Mouse (Mus musculus) testis, postnatal 10 days (tissue): Measurements from ENCODE around the gene Pjvk.
A peak's percentile ranks its signal among the peaks of the same experiment; 100 is the strongest.
"Not testable (repeated sequence)": the region's sequence is repeated elsewhere in the genome, so short reads cannot be mapped to it uniquely, and the experiment has no call there.

Experiments
- DNase-seq: peaks from one replicate; pipeline ENCODE4 v3.0.0; 2021; ENCODE audit warnings: low spot score

Gene Pjvk

DNA sequence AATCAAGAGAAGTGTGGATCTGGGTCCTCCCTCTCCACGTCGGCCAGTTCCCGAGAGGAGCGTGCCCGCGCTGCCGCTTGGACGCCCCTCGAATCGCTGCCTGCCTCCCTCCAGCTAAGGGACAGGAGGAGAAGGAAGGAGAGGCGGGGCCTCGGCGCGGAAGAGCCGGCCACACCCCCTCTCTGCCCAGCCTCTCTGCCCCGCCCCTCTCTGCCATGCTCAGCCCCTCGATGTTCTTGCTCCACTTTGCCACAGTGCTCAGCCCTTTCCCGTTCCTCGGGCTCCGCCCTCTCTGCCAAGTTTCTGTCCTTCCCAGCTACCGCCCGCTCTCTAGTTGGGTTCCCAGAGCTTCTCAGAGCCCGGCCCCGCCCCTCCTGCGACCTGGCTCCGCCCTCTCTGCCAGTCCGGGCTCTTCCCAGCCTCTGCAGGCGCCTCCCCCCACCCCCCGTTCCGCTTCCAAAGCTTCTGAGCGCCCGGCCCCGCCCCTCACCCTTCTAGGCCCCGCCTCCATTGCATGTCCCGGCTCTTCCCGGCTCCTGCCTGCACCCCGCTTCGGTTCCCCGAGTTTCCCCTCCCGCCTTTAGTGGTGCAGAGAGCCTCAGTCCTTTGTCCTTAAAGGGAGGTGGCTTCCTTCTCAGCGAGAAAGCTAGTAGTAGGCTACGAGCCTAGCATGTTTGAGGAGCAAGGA, at the start of gene Pjvk, which contains the start of gene Prkra:
TSS of gene Pjvk (plus strand) at position 594 of the 688 bp plus-strand sequence.
TSS of gene Prkra (minus strand) at position 133 of the 688 bp plus-strand sequence.
- peak; percentile 100 for DNase-seq

DNA sequence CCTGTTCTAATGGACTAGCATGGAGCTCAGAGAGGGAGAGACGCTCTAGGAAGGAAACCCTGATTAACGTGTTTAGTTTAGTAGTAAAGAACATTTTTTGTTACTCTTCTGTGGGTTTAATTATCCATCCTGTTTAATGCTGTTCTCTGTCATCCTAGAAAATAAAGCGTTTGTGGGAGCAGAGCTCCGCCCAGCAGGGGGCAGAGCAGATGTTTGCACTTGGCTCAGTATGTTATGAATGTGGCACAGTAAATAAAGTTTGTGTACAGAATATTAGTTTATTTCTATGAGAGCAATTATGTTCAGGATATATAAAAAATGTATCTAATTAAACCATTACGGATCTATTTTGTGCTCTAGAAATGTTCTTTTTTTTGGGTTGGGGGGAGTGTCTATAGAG, 49.1 kb upstream of the Pjvk start:
- DNase-seq = no peak

DNA sequence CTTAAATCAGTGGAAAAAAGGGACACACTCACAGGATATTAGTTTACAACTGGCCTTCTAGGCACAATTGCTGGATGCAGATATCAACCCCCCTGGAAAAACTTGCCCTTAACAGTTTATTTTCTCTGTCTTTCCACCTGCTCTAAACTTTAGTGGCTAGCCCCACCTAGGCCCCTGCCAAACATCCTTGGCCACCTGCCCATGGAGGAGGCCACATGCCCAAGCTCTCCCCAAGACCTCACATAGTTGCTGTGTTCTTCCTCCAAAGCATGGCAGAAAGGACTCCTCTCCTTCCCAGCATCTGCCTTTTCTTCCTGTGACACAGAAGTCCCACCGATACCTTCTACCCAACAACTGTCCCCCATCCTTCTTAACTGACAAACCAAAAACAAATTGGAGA, 46.0 kb upstream of the Pjvk start:
- no peak for DNase-seq

DNA sequence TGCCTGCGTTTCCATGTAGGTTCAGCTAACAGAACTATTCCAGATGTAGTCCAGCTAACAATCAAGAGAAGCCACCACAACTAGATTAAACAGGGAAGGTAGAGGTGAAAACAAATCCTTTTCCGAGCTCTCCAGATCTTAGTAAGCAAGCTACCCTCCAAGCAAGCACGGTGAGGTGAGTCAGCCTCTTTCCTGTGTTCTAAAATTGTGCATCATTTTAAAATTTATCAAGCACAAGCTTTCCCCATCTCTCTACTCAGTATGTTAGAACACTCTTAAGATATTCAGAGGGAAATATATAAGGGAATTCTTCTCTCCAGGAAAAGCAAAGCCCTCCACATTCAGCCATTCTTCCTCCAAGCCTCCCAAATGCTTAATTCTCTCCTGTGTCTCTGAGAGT, 41.6 kb upstream of the Pjvk start:
- no peak for DNase-seq

- no peak for DNase-seq
Observed at GRCm38 (mm10) chr2:76610326-76611104, 37.8 kb upstream of the Pjvk start.

GRCm38 (mm10) chr2:76611996-76612395, 36.3 kb upstream of the Pjvk start:
- DNase-seq = no peak

DNA sequence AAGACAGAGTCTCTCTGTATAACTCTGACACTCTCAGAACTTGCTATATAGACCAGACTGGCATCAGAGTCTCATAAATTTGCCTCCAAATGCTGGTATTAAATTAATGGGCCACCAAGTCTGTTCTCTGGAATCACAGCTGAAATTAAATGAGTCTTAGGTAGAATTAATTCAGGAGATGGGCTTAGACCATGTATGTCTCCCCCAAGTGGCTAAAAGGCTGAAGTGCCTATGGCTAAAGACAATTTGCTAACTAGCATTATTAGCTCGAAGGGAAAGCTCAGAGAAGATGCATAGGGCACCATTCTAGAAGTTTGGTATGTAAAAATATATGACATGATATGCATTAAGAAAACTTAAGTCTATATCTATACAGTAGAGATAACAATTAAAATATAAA, 30.2 kb upstream of the Pjvk start:
- DNase-seq = peak; percentile 56

- DNase-seq = no peak
Observed at GRCm38 (mm10) chr2:76620188-76620587, 28.1 kb upstream of the Pjvk start.

DNA sequence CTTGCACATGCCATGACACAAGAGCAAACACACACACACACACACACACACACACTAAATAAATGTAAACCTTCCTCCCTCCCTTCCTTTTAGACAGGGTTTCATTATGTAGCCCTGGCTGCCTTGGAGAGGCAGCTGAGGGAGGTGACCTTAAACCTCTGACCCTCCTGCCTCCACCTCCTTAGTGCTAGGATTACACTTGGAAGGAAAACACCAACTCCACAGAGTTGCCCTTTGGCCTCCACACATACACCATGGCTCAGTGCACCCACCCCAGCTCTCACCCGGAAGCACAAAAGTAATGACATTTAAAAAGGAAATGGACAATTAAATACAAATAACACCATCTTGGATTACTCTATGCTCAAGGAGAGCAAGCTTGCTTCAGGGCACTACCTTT, 26.6 kb upstream of the Pjvk start:
- no peak for DNase-seq

- not testable (repeated sequence) for DNase-seq
Observed at GRCm38 (mm10) chr2:76622316-76622715, 26.0 kb upstream of the Pjvk start.

DNA sequence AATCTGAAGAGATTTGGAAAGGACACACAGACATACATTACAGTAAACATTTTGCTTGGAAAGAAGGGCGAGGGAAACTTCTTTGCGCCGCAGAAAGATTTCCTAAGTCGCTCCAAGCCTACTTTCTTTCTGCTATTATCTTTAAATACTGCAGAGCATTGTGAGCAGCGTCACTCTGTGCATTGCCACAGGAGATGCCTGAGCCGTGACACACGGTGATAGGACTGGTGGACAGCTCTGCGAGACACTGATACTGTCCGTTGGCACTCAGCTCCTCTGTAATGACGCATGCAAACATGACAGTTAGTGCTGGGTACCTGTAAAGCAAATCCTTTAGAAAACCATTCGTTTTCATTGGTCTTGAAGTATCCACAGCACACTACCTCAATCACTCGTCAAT, 18.0 kb upstream of the Pjvk start:
- no peak for DNase-seq

DNA sequence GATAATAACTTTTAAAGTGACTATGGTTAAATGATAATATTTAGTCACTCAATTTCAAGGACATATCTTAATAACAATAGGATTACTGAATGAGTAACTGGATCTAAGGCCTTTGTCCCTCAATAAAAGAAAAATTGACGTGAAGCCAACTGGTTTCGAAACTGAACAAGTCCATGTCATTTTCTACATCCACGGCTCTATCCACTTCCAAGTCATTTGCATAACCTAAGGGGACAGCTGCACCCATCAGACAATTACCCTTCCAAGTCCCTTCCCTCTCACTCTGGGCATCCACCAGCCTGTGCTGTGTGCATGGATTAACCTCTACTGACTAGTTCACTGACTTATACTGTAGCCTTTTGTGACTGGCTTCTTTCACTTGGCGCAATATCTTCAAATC, 16.7 kb upstream of the Pjvk start:
- no peak for DNase-seq

GRCm38 (mm10) chr2:76639637-76640036, 8.6 kb upstream of the Pjvk start:
- DNase-seq = no peak

DNA sequence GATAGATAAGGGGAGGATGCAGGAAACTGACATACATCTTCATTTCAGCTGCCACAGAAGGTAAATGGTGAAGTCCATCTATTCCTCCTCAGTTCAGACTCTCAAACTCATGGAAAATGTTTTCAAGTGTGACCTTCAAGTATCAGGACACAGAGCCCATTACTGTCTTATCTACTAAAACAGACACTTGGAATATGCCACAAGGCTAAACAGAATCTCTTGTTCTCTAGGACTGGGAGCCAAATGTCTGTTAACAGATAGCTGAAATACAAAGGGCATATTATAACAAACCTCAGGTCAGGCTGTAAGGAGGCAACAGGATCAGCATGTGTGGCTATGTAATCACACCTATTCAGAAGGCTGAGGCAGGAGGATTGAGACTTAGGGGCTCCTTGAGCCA, 4.5 kb upstream of the Pjvk start:
- no peak for DNase-seq

DNA sequence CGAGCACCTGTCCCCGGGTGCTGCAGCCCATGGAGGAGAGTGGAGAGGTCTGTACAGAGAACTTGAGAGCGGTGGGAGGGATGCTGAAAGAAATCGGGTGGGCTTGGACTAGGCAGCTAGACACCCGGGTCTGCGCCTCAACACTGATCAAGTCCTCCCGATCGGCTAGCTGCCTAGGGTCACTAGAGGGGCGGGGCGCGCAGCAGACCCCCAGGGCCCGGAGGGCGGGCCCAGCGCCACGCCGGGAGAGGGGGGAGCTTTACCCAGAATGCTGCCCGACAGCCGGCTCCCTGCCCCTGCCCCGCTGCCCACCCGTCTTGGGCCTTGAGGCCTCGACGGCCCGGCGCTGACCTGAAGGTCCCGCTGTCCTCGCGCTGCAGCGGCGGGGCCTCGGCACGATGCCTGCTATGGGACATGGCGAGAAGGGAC, 821 bp upstream of the Pjvk start:
- no peak for DNase-seq

DNA sequence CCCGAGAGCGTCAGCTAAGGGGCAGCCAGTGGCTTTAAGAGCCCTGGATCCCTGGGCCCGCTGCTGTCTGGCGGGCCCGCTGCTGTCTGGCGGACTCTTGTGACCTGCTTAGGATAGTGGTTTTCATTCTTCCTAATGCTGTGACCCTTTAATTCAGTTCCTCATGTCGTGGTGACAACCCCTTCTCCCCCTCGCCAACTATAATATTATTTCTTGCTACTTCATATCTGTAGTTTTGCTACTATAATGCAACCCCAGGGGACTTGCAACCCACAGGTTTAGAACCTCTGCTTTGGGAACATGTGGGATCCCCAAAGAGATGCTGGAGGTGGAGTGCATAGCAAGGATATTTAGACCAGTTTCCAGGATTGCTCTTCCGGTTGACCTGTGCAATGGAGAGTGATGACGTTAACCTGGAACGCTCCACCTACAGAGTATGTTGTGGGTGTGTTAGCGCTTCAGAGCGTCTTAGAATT, 428 bp downstream of the Pjvk start:
- DNase-seq = peak; percentile 59

GRCm38 (mm10) chr2:76653070-76653469, 4.8 kb downstream of the Pjvk start:
- no peak for DNase-seq

DNA sequence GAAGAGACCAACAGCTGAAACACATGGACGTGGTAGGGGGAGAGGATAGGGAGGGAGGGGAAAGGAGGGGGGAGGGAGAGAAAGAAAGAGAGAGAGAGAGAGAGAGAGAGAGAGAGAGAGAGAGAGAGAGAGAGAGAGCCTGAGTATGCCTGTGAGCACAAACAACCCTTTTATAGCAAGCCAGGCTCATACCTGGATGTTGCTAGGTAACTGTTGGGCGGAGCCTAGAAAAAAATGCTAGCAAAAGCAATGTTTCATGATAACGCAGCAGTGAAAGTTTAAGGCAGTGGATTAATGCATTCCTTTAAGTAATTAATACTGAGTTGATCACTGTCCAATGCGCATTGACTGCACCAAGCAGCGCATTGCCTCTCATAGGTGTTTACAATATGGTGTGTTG, 6.4 kb downstream of the Pjvk start:
- no peak for DNase-seq

GRCm38 (mm10) chr2:76655444-76655843, 7.2 kb downstream of the Pjvk start:
- DNase-seq = no peak

DNA sequence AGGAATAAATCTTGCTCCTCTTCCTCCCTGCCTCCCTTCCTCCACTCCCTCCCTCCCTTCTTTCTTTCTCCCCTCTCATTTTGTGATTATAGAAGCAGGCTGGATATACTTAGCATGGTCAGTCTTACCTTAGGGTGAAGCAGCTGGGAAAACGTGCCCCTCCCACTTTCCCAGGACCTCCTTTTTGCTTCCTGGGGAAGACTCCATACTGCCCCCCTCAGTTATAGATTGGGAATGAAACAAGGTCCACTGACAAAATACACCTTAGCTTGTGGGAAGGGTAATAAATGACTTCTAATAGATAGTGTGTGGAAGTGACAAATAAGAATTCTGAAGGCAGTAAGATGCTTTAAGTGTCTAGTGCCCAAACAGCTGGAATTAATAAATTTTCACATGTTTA, 7.7 kb downstream of the Pjvk start:
- no peak for DNase-seq

GRCm38 (mm10) chr2:76658551-76658950, 10.3 kb downstream of the Pjvk start:
- no peak for DNase-seq

DNA sequence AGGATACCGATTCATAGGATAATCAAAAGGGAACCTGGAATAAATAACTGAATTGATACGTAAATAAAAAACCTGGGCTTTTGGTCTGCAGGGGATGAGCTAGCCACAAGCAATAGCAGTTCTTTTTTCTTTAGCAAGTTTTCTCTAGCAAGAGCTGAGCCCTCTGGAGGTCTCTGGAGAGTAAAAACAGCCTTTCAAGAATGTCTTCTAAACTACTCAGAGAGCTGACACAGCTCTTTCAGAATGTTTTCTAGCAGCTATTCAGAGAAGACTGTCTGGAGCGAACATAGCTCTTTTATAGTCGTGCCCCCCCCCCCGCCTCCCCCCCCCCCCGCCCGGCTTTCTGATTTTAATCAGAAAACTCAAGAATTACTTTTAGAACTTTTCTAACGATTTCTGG, 11.1 kb downstream of the Pjvk start:
- no peak for DNase-seq

- DNase-seq = no peak
Observed at GRCm38 (mm10) chr2:76665531-76665930, 17.3 kb downstream of the Pjvk start.
